Mouse (Mus musculus) bone marrow, adult 2 months (tissue): Measurements from ENCODE around the gene Klhl9.

Experiments
- CTCF ChIP-seq: fragments of 200-500 bp; IDR thresholded peaks from 2 replicates; pipeline ENCODE4 v1.5.1; 2011; ENCODE audit warnings: low read length, control low read depth; ENCODE audit not compliant: control insufficient read depth, insufficient read depth
- POLR2A ChIP-seq: fragments of 200-500 bp; IDR thresholded peaks from 2 replicates; pipeline ENCODE4 v1.6.1; 2011; ENCODE audit warnings: low read depth, mild to moderate bottlenecking, control low read depth, low read length, borderline replicate concordance; ENCODE audit not compliant: control insufficient read depth

- TF ChIP-seq POLR2A = no peak
- no peak for TF ChIP-seq CTCF
These were observed 45.4 kb downstream of the Klhl9 start, which contains the start of gene Ifna16 for GRCm38 (mm10) chr4:88676824-88677223.
